Mouse (Mus musculus) retina, adult 2 months (tissue): ENCODE results near the gene Siah2.

Experiments
- DNase-seq: peaks from one replicate; pipeline ENCODE4 v3.0.0-alpha.2; 2012; ENCODE audit warnings: low read depth, low spot score

Gene Siah2

DNA sequence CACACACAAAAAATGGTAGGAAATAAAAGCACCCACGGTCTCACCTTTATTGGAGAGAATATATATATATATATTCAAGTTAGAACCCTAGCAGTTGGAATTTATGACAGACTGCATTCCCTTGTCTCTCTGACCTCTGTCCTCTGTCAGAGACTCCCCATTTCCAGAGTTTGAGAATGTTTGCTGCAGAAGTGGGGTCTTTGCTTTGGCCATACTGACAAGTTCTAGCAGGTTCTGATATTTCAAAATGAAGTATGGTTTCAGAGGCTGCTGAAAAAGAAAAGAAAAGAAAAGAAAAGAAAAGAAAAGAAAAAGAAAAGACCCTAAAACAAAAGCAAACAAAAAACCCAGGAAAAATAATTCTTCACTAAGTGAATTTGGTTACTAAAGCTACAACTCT is 2.8 kb upstream of the Siah2 start:
- DNase-seq: no peak

GRCm38 (mm10) chr3:58693331-58693730 is 1.1 kb upstream of the Siah2 start:
- no peak for DNase-seq

- no peak for DNase-seq
These were observed 743 bp downstream of the Siah2 start for GRCm38 (mm10) chr3:58691374-58691939.

- DNase-seq: peak; percentile 51
These were observed 1.4 kb downstream of the Siah2 start for GRCm38 (mm10) chr3:58690619-58691373.

GRCm38 (mm10) chr3:58689721-58690120 is 2.5 kb downstream of the Siah2 start:
- DNase-seq: no peak

DNA sequence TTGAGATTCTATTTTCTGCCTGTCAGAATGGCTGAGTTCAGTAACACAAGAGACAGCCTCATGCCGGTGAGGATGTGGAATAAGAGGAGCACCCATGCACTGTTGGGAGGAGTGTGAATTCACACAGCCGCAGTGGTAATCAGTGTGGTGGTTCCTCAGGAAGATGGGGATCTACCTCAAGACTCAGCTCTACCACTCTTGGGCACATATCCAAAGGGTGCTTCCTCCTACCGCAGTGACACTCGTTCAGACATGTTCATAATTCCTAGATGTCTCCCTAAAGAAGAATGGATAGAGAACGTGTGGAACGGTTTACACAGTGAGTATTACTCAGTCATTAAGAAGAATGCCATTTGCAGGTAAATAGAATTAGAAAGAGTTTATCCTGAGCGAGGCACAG is 3.1 kb downstream of the Siah2 start:
- DNase-seq: no peak

- no peak for DNase-seq
These were observed 3.6 kb downstream of the Siah2 start for GRCm38 (mm10) chr3:58688551-58688950.

DNA sequence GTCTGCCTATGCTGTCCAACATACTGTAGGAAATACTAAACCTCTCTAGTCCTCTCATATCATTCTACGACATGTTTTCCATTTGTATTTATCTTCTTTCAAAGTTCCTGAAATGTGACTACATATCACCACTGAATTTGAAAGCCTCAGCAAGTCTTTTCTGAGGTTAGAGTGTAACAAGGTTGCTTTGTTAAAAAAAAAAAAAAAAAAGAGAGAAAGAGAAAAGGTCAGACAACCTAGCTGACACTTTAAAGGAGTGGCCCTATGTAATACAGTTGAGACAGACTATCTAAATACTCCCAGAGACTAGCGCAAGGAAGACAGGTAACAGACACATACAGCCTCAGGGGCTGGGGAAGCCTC is 5.3 kb downstream of the Siah2 start:
- no peak for DNase-seq

- DNase-seq: no peak
These were observed 5.8 kb downstream of the Siah2 start for GRCm38 (mm10) chr3:58686206-58686921.

- no peak for DNase-seq
These were observed 6.8 kb downstream of the Siah2 start for GRCm38 (mm10) chr3:58685396-58685795.

DNA sequence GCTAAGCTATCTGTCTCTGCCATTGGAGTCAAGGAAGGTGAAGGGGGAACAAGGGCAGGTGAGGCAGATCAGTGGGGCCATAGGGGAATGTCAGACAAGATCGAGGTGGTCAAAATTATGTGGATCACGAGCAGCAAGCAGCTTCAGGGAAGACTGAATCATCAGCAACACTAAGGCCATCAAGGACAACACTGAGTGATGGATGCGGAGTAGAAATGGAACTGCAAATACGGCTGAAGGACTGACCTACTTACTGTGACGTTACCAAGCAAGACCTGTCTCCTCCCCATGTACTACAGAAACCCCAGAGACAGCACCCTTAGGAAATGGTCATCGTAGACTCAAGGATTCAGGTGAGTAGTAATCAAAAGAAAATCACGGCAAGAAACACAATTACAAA is 8.9 kb downstream of the Siah2 start:
- DNase-seq: no peak

- DNase-seq: no peak
These were observed 9.9 kb downstream of the Siah2 start for GRCm38 (mm10) chr3:58682336-58682735.

DNA sequence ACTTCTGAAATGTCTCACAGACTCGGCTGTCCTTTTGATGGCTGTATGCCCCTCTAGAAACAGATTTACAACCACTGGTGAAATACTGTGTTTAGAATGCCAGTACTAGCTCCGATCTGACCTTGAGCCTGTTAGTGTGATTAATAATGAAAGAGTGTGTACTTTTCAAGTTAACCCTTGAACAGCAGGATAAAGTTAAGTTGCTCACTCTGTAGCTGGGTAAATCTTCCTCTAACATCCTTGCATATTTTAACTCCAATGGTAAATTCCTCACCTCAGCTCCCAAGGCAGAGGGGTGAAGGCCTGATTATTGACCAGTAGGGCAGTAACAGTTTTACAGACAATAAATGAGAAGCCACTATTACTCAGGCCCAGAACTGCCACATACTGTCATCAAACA is 10.4 kb downstream of the Siah2 start:
- no peak for DNase-seq

- no peak for DNase-seq
These were observed 11.1 kb downstream of the Siah2 start for GRCm38 (mm10) chr3:58680943-58681637.

DNA sequence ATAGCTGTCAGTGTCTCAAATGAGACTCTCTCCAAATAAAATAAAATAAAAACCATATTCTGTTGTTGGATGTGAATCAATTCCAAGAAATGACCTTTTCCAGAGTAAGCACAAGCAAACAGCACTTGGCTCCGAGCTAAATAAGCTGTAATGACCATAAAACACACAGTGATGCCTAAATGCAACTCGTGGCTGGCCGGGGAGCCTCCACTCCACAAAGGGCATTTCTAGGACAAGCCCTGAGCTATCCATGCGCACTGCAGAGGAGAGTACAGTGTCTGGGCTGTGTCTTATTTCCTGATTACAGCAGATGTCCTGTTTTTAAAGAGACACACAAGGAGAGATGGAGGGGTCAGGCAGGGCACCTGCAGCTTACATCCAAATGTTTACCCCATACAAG is 12.2 kb downstream of the Siah2 start:
- DNase-seq: no peak

GRCm38 (mm10) chr3:58678905-58679304 is 13.3 kb downstream of the Siah2 start:
- DNase-seq: no peak

DNA sequence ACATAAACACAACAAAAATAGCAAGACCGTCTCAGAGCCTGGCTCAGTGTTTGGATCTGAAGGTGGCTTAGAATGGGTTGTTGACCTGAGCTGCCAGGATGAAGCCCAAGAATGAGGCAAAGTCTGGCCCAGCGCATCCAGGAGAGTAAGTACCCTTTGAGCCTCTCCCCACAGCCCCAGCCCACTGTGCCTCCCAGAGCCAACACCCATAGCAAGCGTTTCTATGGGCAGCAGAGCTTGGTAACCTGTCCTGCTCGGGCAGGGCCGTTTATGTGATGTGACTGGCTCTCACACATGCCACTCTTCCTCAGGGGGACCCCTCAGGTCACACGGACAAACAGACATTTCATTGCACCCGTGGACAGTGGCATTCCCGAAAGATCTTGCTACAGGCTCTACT is 13.8 kb downstream of the Siah2 start:
- DNase-seq: no peak

- no peak for DNase-seq
These were observed 14.6 kb downstream of the Siah2 start for GRCm38 (mm10) chr3:58677615-58678014.

- no peak for DNase-seq
These were observed 18.9 kb downstream of the Siah2 start for GRCm38 (mm10) chr3:58673295-58673694.

GRCm38 (mm10) chr3:58672481-58673183 is 19.6 kb downstream of the Siah2 start:
- DNase-seq: no peak

DNA sequence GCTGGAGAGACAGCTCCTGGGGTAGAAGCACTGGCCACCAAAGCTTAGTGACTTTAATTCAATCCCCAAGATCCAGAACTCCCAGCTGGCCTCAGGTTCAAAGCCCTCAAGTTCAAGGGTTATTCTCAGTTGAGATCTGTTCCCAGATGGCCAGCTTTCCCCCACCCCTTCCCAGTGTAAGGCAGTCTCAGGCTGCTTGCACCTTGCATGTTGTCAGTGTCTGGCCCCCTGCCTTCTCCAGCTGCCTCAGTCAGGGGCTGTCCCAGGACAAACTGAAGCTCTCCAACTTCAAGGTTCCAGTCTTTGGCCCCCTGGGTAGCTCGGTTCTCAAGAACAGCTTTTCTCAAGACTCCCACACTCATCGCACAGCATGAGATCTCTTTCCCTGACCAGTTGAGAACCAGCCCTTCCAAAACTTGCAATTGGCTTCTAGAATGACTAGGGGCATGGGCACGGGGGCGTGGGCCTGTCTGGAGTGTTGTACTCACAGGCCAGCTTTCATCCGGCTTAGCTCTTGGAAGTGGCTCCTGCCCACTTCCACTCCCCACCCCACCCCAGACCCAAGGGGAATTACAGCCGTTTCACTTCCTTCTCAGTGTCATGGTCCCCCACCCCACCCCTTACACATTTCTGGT is 20.5 kb downstream of the Siah2 start:
- no peak for DNase-seq
